Mouse (Mus musculus) heart, embryonic 12.5 days (tissue): ENCODE results near the gene Isl1. TPM values are rescaled to one million over a fixed set of nuclear protein-coding genes. Genes with fewer than 3 reads are reported as not detected.

Experiments
- ATAC-seq: fragments of 200-750 bp; cut with Nextera tagmentation; 2 replicates; pipeline ENCODE4 v1.8.0; 2017; ENCODE audit warnings: moderate TSS enrichment, moderate library complexity; ENCODE audit not compliant: insufficient number of reproducible peaks, low FRiP score
- H3K27ac ChIP-seq: fragments of 300-500 bp; sonication (generic); 2 replicates; pipeline ENCODE4 v1.5.1; 2016; ENCODE audit warnings: mild to moderate bottlenecking, moderate library complexity; ENCODE audit not compliant: poor library complexity, severe bottlenecking
- H3K27me3 ChIP-seq: fragments of 300-500 bp; sonication (generic); replicated peaks from 2 replicates; pipeline ENCODE4 v1.6.1; 2016; ENCODE audit warnings: mild to moderate bottlenecking, moderate library complexity
- H3K36me3 ChIP-seq: fragments of 300-500 bp; sonication (generic); 2 replicates; pipeline ENCODE4 v1.6.1; 2016; ENCODE audit warnings: mild to moderate bottlenecking, moderate library complexity
- H3K4me1 ChIP-seq: fragments of 300-500 bp; sonication (generic); replicated peaks from 2 replicates; pipeline ENCODE4 v1.6.1; 2016; ENCODE audit warnings: mild to moderate bottlenecking
- H3K4me2 ChIP-seq: fragments of 300-500 bp; sonication (generic); 2 replicates; pipeline ENCODE4 v1.6.1; 2016; ENCODE audit warnings: mild to moderate bottlenecking, moderate library complexity
- H3K4me3 ChIP-seq: fragments of 300-500 bp; sonication (generic); 2 replicates; pipeline ENCODE4 v1.5.1; 2016; ENCODE audit warnings: mild to moderate bottlenecking
- H3K9ac ChIP-seq: fragments of 300-500 bp; sonication (generic); 2 replicates; pipeline ENCODE4 v1.6.1; 2016; ENCODE audit warnings: mild to moderate bottlenecking, moderate library complexity
- H3K9me3 ChIP-seq: fragments of 300-500 bp; sonication (generic); replicated peaks from 2 replicates; pipeline ENCODE4 v1.6.1; 2016; ENCODE audit warnings: mild to moderate bottlenecking, moderate library complexity
- WGBS: fragments of 180-500 bp; shearing (Covaris S2); methylation state at CpG from one replicate; pipeline ENCODE4 v1.1.7; 2016; 5-methylcytosine and 5-hydroxymethylcytosine counted together
- polyA plus RNA-seq: library from polyadenylated mRNA; unstranded; fragments of >200 nt; fragmentation: Nextera tagmentation; extraction: Ambion mirVana; gene quantifications from 2 replicates; pipeline ENCODE4 v1.2.1, GENCODE M21; 2016

Isl1 gene
- 5.2 and 5.8 TPM in 2 replicates for polyA plus RNA-seq

GRCm38 (mm10) chr13:116309584-116310462 is at the start of gene Isl1:
Isl1 (minus strand) TSS chr13:116309689.
- peak; percentile 91 for ATAC-seq
- H3K9me3 ChIP-seq, result no peaks in the 10 kb centered on the region
- peak within 1 kb of the TSS; percentile 76 for H3K9ac ChIP-seq
- peaks cover 7% of the 10 kb centered on the region; the same call in 1 of the 2 replicates for H3K4me1 ChIP-seq
- peak within 1 kb of the TSS; percentile 76 for H3K4me3 ChIP-seq
- H3K4me2 ChIP-seq, result peak within 1 kb of the TSS; percentile 99
- H3K36me3 ChIP-seq, result no peaks in the 10 kb centered on the region
- H3K27me3 ChIP-seq, result peaks cover 53% of the 10 kb centered on the region
- H3K27ac ChIP-seq, result peak within 1 kb of the TSS; percentile 64
- under 1% methylated on average over 81 of the region's 82 CpGs for WGBS

GRCm38 (mm10) chr13:116335763-116336162 is 26.3 kb upstream of the Isl1 start:
- Histone ChIP-seq H3K27me3 (no peaks in the 10 kb centered on the region), H3K9ac (no peak overlapping the region), H3K9me3 (no peaks in the 10 kb centered on the region), H3K4me1 (no peaks in the 10 kb centered on the region), H3K4me3 (no peak overlapping the region), H3K27ac (no peak overlapping the region), H3K4me2 (no peak overlapping the region), H3K36me3 (no peaks in the 10 kb centered on the region)
- no peak for ATAC-seq
- WGBS, result 74% methylated on average over 3 of the region's 3 CpGs

DNA sequence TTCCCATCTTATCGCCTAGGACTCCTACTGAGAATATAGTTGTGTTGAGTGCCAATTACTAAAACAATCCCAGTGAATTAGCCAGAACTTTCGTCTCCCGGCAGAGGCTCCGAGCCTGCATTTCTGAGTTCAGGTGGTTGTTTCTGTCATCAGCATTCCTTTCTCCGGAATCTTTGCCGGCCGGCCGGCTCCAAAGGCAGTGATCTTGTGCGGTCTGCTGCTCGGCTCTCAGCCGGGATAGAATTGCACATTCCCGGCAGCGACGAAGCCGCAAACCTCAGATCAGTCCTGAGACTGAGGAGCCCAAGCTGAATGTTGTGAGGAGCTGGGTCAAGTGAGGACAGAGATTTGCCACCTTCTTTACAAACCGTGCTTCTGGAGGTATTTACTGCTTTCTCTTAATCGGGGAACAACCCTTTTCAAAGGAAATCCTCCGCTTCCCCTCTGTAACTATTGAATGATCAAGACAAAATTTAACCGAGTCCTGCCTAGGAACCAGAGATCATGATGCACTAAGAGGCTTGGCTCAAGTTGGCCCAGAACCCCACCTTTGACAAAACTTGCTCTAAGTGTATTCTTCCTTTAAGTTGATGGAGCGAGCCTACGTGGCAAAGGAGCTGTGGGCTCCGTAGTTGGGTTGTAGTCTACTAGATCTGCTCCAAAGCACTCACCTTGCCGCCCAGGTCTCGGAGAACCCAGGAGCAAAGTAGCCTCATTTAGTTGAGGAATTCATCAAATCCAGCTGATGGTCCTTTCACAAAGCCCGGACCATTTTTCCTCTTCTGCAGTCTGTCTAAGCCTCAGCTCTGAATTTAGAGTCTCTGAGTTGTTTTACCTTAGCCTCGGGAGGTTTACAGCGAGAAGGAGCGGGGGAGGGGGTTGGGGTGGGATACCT is 4.4 kb upstream of the Isl1 start:
- no peak for ATAC-seq
- WGBS, result 3% methylated on average over 28 of the region's 28 CpGs
- peak overlapping the region; percentile 20 for H3K4me3 ChIP-seq
- peaks cover 3% of the 10 kb centered on the region; the same call in 1 of the 2 replicates for H3K4me1 ChIP-seq
- peaks cover 41% of the 10 kb centered on the region for H3K27me3 ChIP-seq
- H3K27ac ChIP-seq, result no peak overlapping the region
- H3K4me2 ChIP-seq, result peak overlapping the region; percentile 51
- H3K9me3 ChIP-seq, result no peaks in the 10 kb centered on the region
- H3K9ac ChIP-seq, result no peak overlapping the region
- H3K36me3 ChIP-seq, result no peaks in the 10 kb centered on the region

DNA sequence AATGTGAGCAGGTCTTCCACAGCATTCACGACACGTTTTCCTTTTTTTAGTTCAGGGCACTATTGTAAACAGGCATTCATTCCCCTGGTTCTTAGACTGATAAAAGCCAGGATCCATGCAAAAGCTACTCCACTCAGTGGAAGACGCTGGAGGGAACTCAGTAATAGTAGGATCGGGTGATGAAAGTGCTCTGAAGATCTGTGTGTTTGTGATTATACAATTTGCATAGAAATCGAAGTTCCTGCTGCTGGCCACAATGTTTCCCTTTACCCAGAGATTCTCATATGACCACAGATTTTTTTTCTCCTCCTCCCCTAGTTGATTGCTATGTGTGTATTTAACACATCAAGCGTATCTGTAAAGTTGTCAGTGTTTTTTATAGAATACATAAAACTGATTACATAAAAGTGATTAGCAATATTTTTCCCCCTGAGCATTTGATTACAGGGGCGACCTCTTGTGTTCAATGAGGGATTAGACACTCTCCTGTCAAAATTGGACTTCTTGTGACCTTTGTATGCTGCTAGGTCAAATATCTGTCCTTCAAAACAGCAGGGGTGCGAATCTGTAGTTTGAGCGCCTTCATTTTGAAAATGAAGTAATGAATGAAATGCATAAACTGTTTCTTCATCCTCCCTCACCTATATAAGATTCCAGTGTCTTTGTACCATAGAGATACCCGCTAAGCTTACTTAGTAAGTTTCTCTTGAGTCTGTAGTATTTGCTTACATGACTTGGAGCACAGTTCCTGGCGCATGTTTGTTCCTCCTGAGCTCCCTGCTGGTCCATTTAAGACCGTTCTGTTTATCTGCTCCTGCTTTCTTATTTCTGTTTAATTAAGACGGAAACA is 2.6 kb upstream of the Isl1 start:
- Histone ChIP-seq H3K27me3 (peaks cover 41% of the 10 kb centered on the region), H3K9ac (no peak overlapping the region), H3K4me1 (peaks cover 3% of the 10 kb centered on the region; the same call in 1 of the 2 replicates), H3K27ac (no peak overlapping the region), H3K4me3 (no peak overlapping the region), H3K4me2 (no peak overlapping the region), H3K36me3 (no peaks in the 10 kb centered on the region), H3K9me3 (no peaks in the 10 kb centered on the region)
- 17% methylated on average over 13 of the region's 13 CpGs for WGBS
- no peak for ATAC-seq

GRCm38 (mm10) chr13:116311011-116311410 is 1.5 kb upstream of the Isl1 start:
- no peaks in the 10 kb centered on the region for H3K9me3 ChIP-seq

DNA sequence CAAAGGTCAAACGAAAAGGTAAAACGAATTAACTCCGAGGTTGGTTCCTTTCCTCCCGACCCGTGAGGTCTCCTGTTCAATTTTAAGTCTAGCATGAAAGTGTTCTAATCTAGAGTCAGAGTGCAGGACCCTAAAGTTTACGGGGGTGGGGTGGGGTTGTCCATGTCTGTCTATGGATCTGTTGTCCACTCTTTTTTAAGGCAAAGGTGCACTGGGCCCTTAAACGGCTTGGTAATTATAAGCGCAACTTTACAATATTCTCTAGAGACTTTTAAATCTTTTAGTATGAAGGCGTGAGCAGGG is 925 bp upstream of the Isl1 start:
- peak overlapping the region; percentile 99 for H3K4me2 ChIP-seq
- peaks cover 3% of the 10 kb centered on the region; the same call in 1 of the 2 replicates for H3K4me1 ChIP-seq
- H3K9me3 ChIP-seq, result no peaks in the 10 kb centered on the region
- no peak for ATAC-seq
- no peak overlapping the region for H3K9ac ChIP-seq
- H3K36me3 ChIP-seq, result no peaks in the 10 kb centered on the region
- H3K27me3 ChIP-seq, result peaks cover 51% of the 10 kb centered on the region
- H3K27ac ChIP-seq, result no peak overlapping the region
- H3K4me3 ChIP-seq, result peak overlapping the region; percentile 76
- WGBS, result 2% methylated on average over 9 of the region's 9 CpGs

More at GRCm38 (mm10) chr13:116311011-116311410, 1.5 kb upstream of the Isl1 start:
- H3K36me3 ChIP-seq, result no peaks in the 10 kb centered on the region
- no peak overlapping the region for H3K27ac ChIP-seq
- peak overlapping the region; percentile 99; the same call in 1 of the 2 replicates for H3K4me2 ChIP-seq
- peaks cover 50% of the 10 kb centered on the region for H3K27me3 ChIP-seq
- H3K4me3 ChIP-seq, result no peak overlapping the region
- WGBS, result 18% methylated on average over 4 of the region's 4 CpGs
- peaks cover 3% of the 10 kb centered on the region; the same call in 1 of the 2 replicates for H3K4me1 ChIP-seq
- H3K9ac ChIP-seq, result no peak overlapping the region
- ATAC-seq, result no peak

GRCm38 (mm10) chr13:116308933-116309583 is 431 bp downstream of the Isl1 start:
- peak overlapping the region; percentile 76 for H3K9ac ChIP-seq
- H3K36me3 ChIP-seq, result no peaks in the 10 kb centered on the region
- peaks cover 53% of the 10 kb centered on the region for H3K27me3 ChIP-seq
- H3K4me3 ChIP-seq, result peak overlapping the region; percentile 76
- H3K4me2 ChIP-seq, result peak overlapping the region; percentile 99
- H3K27ac ChIP-seq, result peak overlapping the region; percentile 19; the same call in 1 of the 2 replicates
- WGBS, result under 1% methylated on average over 16 of the region's 18 CpGs
- no peaks in the 10 kb centered on the region for H3K9me3 ChIP-seq
- peaks cover 10% of the 10 kb centered on the region; the same call in 1 of the 2 replicates for H3K4me1 ChIP-seq
- ATAC-seq, result no peak

- H3K27ac ChIP-seq, result no peak overlapping the region
- no peaks in the 10 kb centered on the region for H3K9me3 ChIP-seq
- peak overlapping the region; percentile 76 for H3K4me3 ChIP-seq
- peak overlapping the region; percentile 76; the same call in 1 of the 2 replicates for H3K9ac ChIP-seq
- peaks cover 56% of the 10 kb centered on the region for H3K27me3 ChIP-seq
- no peaks in the 10 kb centered on the region for H3K36me3 ChIP-seq
- no peak for ATAC-seq
- peak overlapping the region; percentile 99 for H3K4me2 ChIP-seq
- H3K4me1 ChIP-seq, result peaks cover 10% of the 10 kb centered on the region; the same call in 1 of the 2 replicates
- 1% methylated on average over 20 of the region's 20 CpGs for WGBS
Measured at GRCm38 (mm10) chr13:116308121-116308932, 1.2 kb downstream of the Isl1 start.

GRCm38 (mm10) chr13:116306591-116306990 is 2.9 kb downstream of the Isl1 start:
- no peak for ATAC-seq
- H3K27ac ChIP-seq, result no peak overlapping the region
- H3K36me3 ChIP-seq, result no peaks in the 10 kb centered on the region
- H3K9ac ChIP-seq, result no peak overlapping the region
- WGBS, result 17% methylated on average over 6 of the region's 6 CpGs
- H3K4me3 ChIP-seq, result no peak overlapping the region
- no peaks in the 10 kb centered on the region for H3K9me3 ChIP-seq
- peaks cover 13% of the 10 kb centered on the region; the same call in 1 of the 2 replicates for H3K4me1 ChIP-seq
- H3K4me2 ChIP-seq, result no peak overlapping the region
- peaks cover 60% of the 10 kb centered on the region for H3K27me3 ChIP-seq
